Mouse (Mus musculus) G1E (cell line): ENCODE data around the gene Pbrm1. TPM values are rescaled to one million over a fixed set of nuclear protein-coding genes. Genes with fewer than 3 reads are reported as not detected.

ENCODE experiments used
- ATAC-seq: 2 replicates; pipeline ENCODE4 v1.8.0; 2016; ENCODE audit warnings: mild to moderate bottlenecking; ENCODE audit not compliant: insufficient number of reproducible peaks, poor library complexity, low FRiP score, severe bottlenecking; ENCODE audit errors: extremely low read depth
- DNase-seq: peaks from one replicate; pipeline ENCODE4 v3.0.0; 2012; ENCODE audit warnings: low spot score
- H3K27me3 ChIP-seq: 2 replicates; pipeline ENCODE4 v1.6.1; 2012; ENCODE audit warnings: mild to moderate bottlenecking, low read length, inconsistent platforms; ENCODE audit not compliant: insufficient read depth
- H3K36me3 ChIP-seq: replicated peaks from 2 replicates; pipeline ENCODE3; 2012; ENCODE audit warnings: mild to moderate bottlenecking, inconsistent platforms
- H3K4me1 ChIP-seq: 2 replicates; pipeline ENCODE4 v1.6.1; 2012; ENCODE audit warnings: low read depth, low read length, inconsistent platforms, mixed read lengths; ENCODE audit not compliant: insufficient read depth
- H3K4me3 ChIP-seq: 2 replicates; pipeline ENCODE4 v1.5.1; 2012; ENCODE audit warnings: low read depth, mild to moderate bottlenecking, inconsistent platforms, low read length, moderate library complexity, mixed read lengths
- H3K9me3 ChIP-seq: replicated peaks from 2 replicates; pipeline ENCODE4 v1.6.1; 2012; ENCODE audit warnings: inconsistent platforms
- CTCF ChIP-seq: IDR thresholded peaks from 2 replicates; pipeline ENCODE4 v1.5.1; 2012; ENCODE audit warnings: low read depth, low read length, inconsistent platforms, mixed read lengths
- GATA1 ChIP-seq: IDR thresholded peaks from 2 replicates; pipeline ENCODE4 v1.6.1; 2012; ENCODE audit warnings: borderline replicate concordance, low read length, inconsistent platforms, mixed read lengths
- GATA2 ChIP-seq: IDR thresholded peaks from 2 replicates; pipeline ENCODE4 v1.6.1; 2012; ENCODE audit warnings: low read depth, low read length, inconsistent platforms, borderline replicate concordance
- POLR2AphosphoS5 ChIP-seq: IDR thresholded peaks from 2 replicates; pipeline ENCODE4 v1.6.1; 2012; ENCODE audit warnings: low read depth, low read length, inconsistent platforms; ENCODE audit not compliant: insufficient replicate concordance
- TAL1 ChIP-seq: conservative IDR thresholded peaks from 2 replicates; pipeline ENCODE4 v1.6.1; 2012; ENCODE audit warnings: low read depth, low read length, inconsistent platforms, mixed read lengths
- polyA plus RNA-seq: library from polyadenylated mRNA; stranded (reverse); fragments of >175 nt; gene quantifications from 2 replicates; pipeline ENCODE4 v1.2.3, GENCODE M21; 2012
- total RNA-seq, 2 experiments: library from RNA; stranded (forward) in 1 of 2; stranded (reverse) in 1 of 2; fragments of 200-1000 nt in 1 of 2; fragments of >200 nt in 1 of 2; fragmentation: Nextera tagmentation in 1 of 2; gene quantifications; 2 replicates each; pipeline ENCODE4 v1.2.3; 2014 to 2017

Gene Pbrm1
- total RNA-seq (2014; fragmentation: Nextera tagmentation), result 144 and 168 TPM in 2 replicates
- 51.4 and 61.2 TPM in 2 replicates for total RNA-seq (2017)
- polyA plus RNA-seq, result 11.9 and 15.3 TPM in 2 replicates

GRCm38 (mm10) chr14:31018860-31019291 is at the start of gene Pbrm1, which contains the start of gene Gnl3:
Gene Pbrm1, plus strand, starts transcription at chr14:31019138.
Gene Gnl3, minus strand, starts transcription at chr14:31019152.
- Histone ChIP-seq H3K4me3 (peak within 1 kb of the TSS; percentile 84), H3K4me1 (peaks cover 60% of the 10 kb centered on the region), H3K9me3 (no peaks in the 10 kb centered on the region), H3K27me3 (no peaks in the 10 kb centered on the region), H3K36me3 (peaks cover 60% of the 10 kb centered on the region)
- TF ChIP-seq POLR2AphosphoS5, result no peak
- no peak for TF ChIP-seq GATA2
- no peak for TF ChIP-seq CTCF
- TF ChIP-seq TAL1, result no peak
- no peak for TF ChIP-seq GATA1
- ATAC-seq (peak; percentile 43), DNase-seq (peak; percentile 77)

DNA sequence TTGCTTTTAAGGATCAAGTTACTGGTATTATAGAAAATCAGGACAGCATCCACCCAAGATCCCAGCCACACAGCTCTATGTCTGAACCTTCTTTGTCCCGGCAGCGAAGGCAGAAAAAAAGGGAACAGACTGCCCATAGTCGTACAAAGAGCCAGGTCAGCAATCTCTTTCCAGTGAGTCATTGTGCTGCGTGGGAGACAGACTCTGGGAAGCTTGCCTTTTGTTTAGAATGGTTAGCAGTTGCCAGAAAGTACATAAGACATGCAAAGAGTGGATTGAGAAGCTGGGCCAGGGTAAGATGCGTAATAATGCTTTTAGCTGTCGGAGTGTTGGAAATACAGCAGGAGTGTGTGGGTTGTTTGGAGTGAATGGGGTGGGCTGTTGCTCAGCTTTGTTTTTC is 44.7 kb upstream of the Pbrm1 start:
- DNase-seq (no peak), ATAC-seq (no peak)
- TF ChIP-seq GATA2 (no peak), GATA1 (no peak), CTCF (no peak), TAL1 (no peak), POLR2AphosphoS5 (no peak)
- no peaks in the 10 kb centered on the region for H3K4me1 ChIP-seq
- no peaks in the 10 kb centered on the region for H3K9me3 ChIP-seq
- peaks cover 62% of the 10 kb centered on the region for H3K36me3 ChIP-seq
- H3K27me3 ChIP-seq, result no peaks in the 10 kb centered on the region
- no peak overlapping the region for H3K4me3 ChIP-seq

DNA sequence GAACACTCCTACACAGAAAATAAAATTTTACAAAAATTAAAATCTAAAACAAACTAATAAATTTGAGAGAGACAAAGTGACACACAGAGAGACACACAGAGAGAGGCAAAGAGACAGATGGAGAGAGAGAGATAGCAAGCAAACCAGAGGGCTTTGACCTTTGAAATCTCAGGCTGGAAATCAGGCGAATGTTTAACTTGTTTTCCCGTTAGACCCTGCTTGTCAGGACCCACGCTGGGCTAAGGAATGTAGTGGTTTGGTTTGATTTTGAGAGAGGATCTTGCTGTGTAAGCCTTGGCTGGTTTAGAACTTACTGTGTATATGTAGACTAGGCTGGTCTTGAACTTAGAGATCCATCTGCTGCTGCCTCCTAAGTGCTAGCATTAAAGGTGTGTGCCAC is 42.7 kb upstream of the Pbrm1 start:
- Histone ChIP-seq H3K36me3 (peaks cover 60% of the 10 kb centered on the region), H3K4me1 (no peaks in the 10 kb centered on the region), H3K9me3 (no peaks in the 10 kb centered on the region), H3K27me3 (no peaks in the 10 kb centered on the region), H3K4me3 (no peak overlapping the region)
- TF ChIP-seq POLR2AphosphoS5 (no peak), TAL1 (no peak), CTCF (no peak), GATA1 (no peak), GATA2 (no peak)
- DNase-seq (no peak), ATAC-seq (no peak)

DNA sequence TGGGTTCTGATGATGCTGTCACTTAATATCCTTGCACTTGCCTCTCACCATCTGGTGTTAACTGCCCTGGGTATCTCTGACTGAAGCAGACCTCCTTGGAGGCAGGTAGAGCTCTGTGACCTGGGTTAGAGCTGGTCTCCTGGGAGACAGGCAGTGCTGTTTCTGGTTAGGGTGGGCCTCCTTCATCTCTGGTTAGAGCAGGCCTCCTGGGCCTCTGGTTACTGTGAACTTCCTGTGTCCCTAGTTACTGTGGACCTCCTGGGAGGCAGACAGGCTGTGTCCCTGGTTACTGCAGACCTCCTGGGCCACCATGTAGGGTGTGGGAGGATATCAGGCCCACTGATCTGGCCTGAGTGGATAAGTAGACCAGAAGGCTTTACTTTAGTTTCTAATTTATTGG is 22.5 kb upstream of the Pbrm1 start:
- DNase-seq (no peak), ATAC-seq (no peak)
- no peak overlapping the region for H3K4me3 ChIP-seq
- peaks cover 23% of the 10 kb centered on the region for H3K36me3 ChIP-seq
- no peaks in the 10 kb centered on the region for H3K27me3 ChIP-seq
- no peaks in the 10 kb centered on the region for H3K9me3 ChIP-seq
- H3K4me1 ChIP-seq, result peaks cover 12% of the 10 kb centered on the region
- TF ChIP-seq GATA1 (no peak), CTCF (no peak), GATA2 (no peak), POLR2AphosphoS5 (no peak), TAL1 (no peak)

DNA sequence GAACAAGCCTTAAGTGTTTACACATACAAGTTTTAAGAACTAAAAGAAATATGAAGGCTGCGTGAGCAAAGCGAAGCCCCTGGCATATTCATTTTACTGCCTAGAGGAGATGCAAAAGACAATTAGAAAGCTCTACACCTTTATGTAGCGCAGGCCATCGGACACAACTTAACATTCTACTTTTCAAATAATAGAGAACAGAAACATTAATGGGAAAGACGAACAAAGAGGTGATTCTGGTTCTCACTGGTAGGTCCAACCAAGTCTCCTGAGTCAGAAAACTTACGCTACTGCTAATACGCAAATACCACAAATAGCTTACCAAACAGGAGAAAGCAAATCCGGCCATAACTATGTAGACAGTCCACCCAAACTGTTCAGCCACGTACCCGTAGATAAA is 18.6 kb upstream of the Pbrm1 start:
- TF ChIP-seq CTCF (no peak), GATA1 (no peak), POLR2AphosphoS5 (no peak)
- peak overlapping the region; percentile 95 for H3K4me3 ChIP-seq
- H3K9me3 ChIP-seq, result no peaks in the 10 kb centered on the region
- no peaks in the 10 kb centered on the region for H3K27me3 ChIP-seq
- DNase-seq (no peak), ATAC-seq (no peak)
- H3K36me3 ChIP-seq, result peaks cover 29% of the 10 kb centered on the region
- peaks cover 27% of the 10 kb centered on the region for H3K4me1 ChIP-seq

GRCm38 (mm10) chr14:31000816-31001306 is 18.1 kb upstream of the Pbrm1 start:
- H3K4me1 ChIP-seq, result peaks cover 31% of the 10 kb centered on the region
- TF ChIP-seq CTCF, result no peak
- no peak for TF ChIP-seq POLR2AphosphoS5
- TF ChIP-seq GATA1, result no peak
- TF ChIP-seq TAL1, result no peak
- TF ChIP-seq GATA2, result no peak
- no peaks in the 10 kb centered on the region for H3K27me3 ChIP-seq
- DNase-seq, result no peak
- peaks cover 33% of the 10 kb centered on the region for H3K36me3 ChIP-seq
- H3K4me3 ChIP-seq, result peak overlapping the region; percentile 95
- no peaks in the 10 kb centered on the region for H3K9me3 ChIP-seq
- ATAC-seq, result no peak
